Mouse (Mus musculus): ENCODE measurements at regions not wholly inside any gene's neighbourhood (a gene's known extent, or its start where the extent isn't known, plus 50 kb on each side); places are given as distances from the start of the nearest gene placed in this dataset.
"Not testable (repeated sequence)": the region's sequence is repeated elsewhere in the genome, so short reads cannot be mapped to it uniquely, and the experiment has no call there.

GRCm38 (mm10) chr14:84610476-84610875 is 167.1 kb downstream of the Pcdh17 start:
- no peak for DNase-seq (ENCODE audit: low spot score)

GRCm38 (mm10) chr14:84612551-84612950 is 169.2 kb downstream of the Pcdh17 start:
- DNase-seq (ENCODE audit: low spot score) = no peak

- DNase-seq (ENCODE audit: low spot score) = no peak
Measured at GRCm38 (mm10) chr14:84645026-84645425, 201.7 kb downstream of the Pcdh17 start.

GRCm38 (mm10) chr14:84645972-84646577 is 202.7 kb downstream of the Pcdh17 start:
- peak; percentile 11 for DNase-seq (ENCODE audit: low spot score)

GRCm38 (mm10) chr14:84659206-84659775 is 215.9 kb downstream of the Pcdh17 start:
- DNase-seq (ENCODE audit: low spot score) = no peak

- not testable (repeated sequence) for DNase-seq (ENCODE audit: low spot score)
Measured at GRCm38 (mm10) chr14:84667685-84668084, 224.3 kb downstream of the Pcdh17 start.

- DNase-seq (ENCODE audit: low spot score) = no peak
Measured at GRCm38 (mm10) chr14:84671678-84672472, 228.5 kb downstream of the Pcdh17 start.

GRCm38 (mm10) chr14:84686848-84687247 is 243.5 kb downstream of the Pcdh17 start:
- no peak for DNase-seq (ENCODE audit: low spot score)

GRCm38 (mm10) chr14:84690810-84691209 is 247.4 kb downstream of the Pcdh17 start:
- no peak for DNase-seq (ENCODE audit: low spot score)
